Mouse (Mus musculus): ENCODE results near the gene Cdhr2. TPM values are rescaled to one million over a fixed set of nuclear protein-coding genes. Genes with fewer than 3 reads are reported as not detected.

Gene Cdhr2
- polyA plus RNA-seq (2017; shearing (Covaris generic)): not detected

DNA sequence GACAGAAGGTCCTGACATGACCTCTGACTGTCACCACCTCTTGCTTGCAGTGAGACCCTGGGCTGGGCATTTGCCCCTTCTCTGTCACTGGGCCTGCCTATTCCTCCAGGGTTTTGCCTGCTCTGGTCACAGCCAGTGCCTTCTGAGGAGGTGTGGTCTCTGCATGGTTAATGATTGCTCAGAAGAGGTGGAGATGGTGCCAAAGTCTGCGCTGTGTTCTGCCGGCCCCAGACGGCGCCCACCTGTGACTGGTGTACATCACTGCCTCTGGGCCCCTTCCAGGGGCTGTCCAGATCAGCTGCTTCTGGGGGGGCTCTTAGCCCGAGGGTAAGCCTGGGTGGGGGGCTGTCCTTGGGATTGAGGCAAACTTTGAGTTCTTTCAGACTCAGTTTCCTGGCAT is at the start of gene Cdhr2:
Cdhr2 (plus strand) TSS at position 219 of the 400 bp plus-strand sequence.

DNA sequence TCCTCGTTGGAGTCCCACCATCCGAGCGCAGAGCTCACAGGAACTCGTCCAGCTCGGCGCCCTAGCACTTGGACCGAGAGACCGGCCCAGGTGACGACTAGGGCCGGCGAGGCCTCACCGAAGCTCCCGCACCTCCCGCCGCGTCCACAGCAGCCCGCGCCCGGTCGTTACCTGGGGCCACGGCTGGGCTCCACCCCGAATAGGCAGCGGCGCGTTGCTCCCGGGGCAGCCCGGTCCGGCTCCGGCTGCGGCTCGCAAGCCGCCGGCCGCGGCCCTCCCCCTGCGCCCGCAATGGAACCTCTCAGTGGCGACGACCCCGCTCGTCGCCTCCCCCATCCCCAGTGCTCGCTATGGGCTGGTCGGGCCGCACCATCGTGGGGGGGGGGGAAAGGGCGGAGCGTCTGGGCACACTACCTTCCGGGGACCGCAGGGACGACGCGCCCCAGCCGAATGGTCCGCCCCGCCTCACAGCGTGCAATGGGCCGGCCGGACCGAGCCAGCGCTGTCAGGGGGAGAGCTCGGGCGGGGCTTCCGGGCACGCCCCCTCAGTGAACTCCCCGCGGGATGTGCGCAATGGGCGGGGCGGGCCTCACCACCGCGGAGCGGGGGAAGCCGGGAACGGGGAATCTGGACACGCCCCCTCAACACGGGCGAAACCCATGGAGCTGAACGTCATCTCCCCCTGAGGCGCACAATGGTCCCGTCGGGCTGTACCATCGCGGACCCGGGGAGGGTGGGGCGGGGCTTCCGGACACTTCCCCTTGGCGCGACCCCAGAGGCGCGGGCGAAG is 7.5 kb upstream of the Cdhr2 start, which contains the start of gene Rnf44:
Rnf44 (minus strand) TSS at position 350 of the 790 bp plus-strand sequence.

DNA sequence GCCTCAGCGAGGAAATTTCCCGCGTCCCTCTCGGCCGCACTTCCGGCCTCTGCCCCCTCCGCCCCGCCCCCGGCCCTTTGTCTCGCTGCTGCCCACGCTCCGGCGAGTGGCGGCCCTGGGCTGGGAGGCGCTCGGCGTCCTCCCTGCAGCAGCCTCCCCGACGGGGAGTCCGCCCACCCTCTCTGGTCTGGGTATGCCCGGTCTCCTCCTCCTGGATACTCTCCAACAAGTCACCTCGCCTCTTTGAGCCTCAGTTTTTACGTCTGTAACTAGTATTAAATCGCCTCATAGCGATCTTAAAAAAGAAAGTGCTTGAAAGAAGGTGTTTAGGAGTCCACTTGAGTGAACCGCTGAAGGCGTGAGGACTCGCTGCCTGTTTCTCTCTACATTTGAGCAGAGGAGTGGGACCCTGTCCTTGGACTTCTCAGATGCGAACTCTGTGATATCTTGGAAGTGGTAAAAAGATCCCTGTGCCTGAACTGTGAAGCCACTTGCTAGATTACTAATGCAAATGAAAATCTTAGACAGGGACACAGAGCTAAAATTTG is 48.7 kb downstream of the Cdhr2 start, which contains the start of gene Gprin1:
Gprin1 (minus strand) TSS at position 11 of the 548 bp plus-strand sequence.

DNA sequence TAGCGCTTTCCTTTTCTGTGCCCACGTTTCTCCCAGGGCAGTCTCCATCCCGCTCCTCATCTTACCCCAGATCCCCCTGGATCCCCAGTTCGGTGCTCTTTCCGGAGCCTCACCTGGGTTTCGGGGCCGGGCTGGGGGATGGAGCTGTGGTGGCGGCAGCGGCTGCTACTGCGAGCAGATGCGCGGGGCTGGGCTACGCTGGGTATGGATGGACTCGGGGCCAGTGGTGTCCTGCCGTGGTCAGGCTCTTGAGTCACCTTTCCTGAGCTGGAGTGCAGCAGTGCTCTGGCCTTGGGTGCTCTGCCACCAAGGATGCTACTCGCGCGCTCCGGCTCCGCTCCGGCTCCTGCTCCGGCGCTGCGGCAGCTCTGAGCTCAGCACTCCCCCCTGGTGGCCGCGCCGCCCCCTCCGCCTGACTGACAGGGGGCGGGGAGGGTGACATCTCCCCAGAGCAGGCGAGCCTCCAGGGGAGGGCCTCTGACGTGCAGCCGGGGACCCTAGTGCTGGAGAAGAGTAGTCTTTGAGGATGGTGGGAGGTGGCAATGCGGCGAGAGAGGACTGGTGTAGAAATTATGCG is 65.0 kb downstream of the Cdhr2 start, which contains the start of gene Sncb:
Sncb (minus strand) TSS at position 404 of the 577 bp plus-strand sequence.

DNA sequence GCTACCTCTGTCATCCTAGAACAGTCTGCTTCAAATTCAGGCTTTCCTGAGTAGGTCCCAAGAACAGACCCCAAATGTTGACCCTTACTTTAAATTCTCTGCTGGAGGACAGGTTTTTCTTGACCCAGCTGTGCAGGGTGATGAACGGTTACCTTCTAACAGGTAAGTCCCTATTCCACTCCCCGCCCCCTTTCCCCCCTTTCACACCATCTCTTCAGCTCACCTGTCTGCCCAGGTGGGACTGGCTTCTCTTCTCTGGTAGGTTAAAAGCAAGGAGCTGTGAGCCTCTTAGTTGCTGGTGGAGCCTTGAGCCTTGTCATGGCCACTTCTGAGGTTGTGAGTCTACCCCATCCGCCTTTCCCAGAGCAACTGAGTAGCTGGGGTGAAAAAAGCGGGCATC is 82.4 kb downstream of the Cdhr2 start, which contains the start of gene Eif4e1b:
Eif4e1b (plus strand) TSS at position 301 of the 400 bp plus-strand sequence.

Other genes with a start within 250 kb of the Cdhr2 start
- gene Thoc3, start 232.6 kb upstream of the Cdhr2 start, polyA plus RNA-seq (2017; shearing (Covaris generic)): 42.6 TPM
- gene Simc1, start 197.7 kb upstream of the Cdhr2 start, polyA plus RNA-seq (2017; shearing (Covaris generic)): 39.2 TPM
- gene 4833439L19Rik, start 136.0 kb upstream of the Cdhr2 start, polyA plus RNA-seq (2017; shearing (Covaris generic)): 57.8 TPM
- gene Arl10, start 126.4 kb upstream of the Cdhr2 start, polyA plus RNA-seq (2017; shearing (Covaris generic)): 3.9 TPM
- gene Nop16, start 111.4 kb upstream of the Cdhr2 start, polyA plus RNA-seq (2017; shearing (Covaris generic)): 25.3 TPM
- gene Higd2a, start 111.3 kb upstream of the Cdhr2 start, polyA plus RNA-seq (2017; shearing (Covaris generic)): 181 TPM
- gene Cltb, start 90.1 kb upstream of the Cdhr2 start, polyA plus RNA-seq (2017; shearing (Covaris generic)): 72.7 TPM
- gene Faf2, start 79.7 kb upstream of the Cdhr2 start, polyA plus RNA-seq (2017; shearing (Covaris generic)): 66.5 TPM
- 107 TPM for gene Rnf44, start 7.6 kb upstream of the Cdhr2 start, polyA plus RNA-seq (2017; shearing (Covaris generic))
- gene Gprin1, start 48.4 kb downstream of the Cdhr2 start, polyA plus RNA-seq (2017; shearing (Covaris generic)): not detected
- gene Sncb, start 65.1 kb downstream of the Cdhr2 start, polyA plus RNA-seq (2017; shearing (Covaris generic)): not detected
- not detected for gene Eif4e1b, start 82.5 kb downstream of the Cdhr2 start, polyA plus RNA-seq (2017; shearing (Covaris generic))
- 0.67 TPM for gene Tspan17, start 87.9 kb downstream of the Cdhr2 start, polyA plus RNA-seq (2017; shearing (Covaris generic))
- gene Unc5a, start 247.9 kb downstream of the Cdhr2 start, polyA plus RNA-seq (2017; shearing (Covaris generic)): 8.2 TPM

All from naive thymus-derived CD4-positive, alpha-beta T cell, adult 5 months (primary cell).